Mouse (Mus musculus) cortical plate, adult 2 months (tissue): ENCODE measurements at regions not wholly inside any gene's neighbourhood (a gene's known extent, or its start where the extent isn't known, plus 50 kb on each side); places are given as distances from the start of the nearest gene placed in this dataset.

Experiments
- H3K27ac ChIP-seq: fragments of 200-500 bp; 2 replicates; pipeline ENCODE4 v1.5.1; 2012; ENCODE audit warnings: low read length, control low read depth, inconsistent platforms; ENCODE audit not compliant: insufficient read depth
- H3K4me1 ChIP-seq: fragments of 200-500 bp; 2 replicates; pipeline ENCODE4 v1.6.1; 2011; ENCODE audit warnings: low read length; ENCODE audit not compliant: control insufficient read depth, insufficient read depth
- H3K4me3 ChIP-seq: fragments of 200-500 bp; 2 replicates; pipeline ENCODE4 v1.5.1; 2011; ENCODE audit warnings: mild to moderate bottlenecking, low read length, control low read depth; ENCODE audit not compliant: insufficient read depth
- CTCF ChIP-seq: fragments of 200-500 bp; IDR thresholded peaks from 2 replicates; pipeline ENCODE4 v1.5.1; 2011; ENCODE audit warnings: mild to moderate bottlenecking, control low read depth, low read length; ENCODE audit not compliant: insufficient read depth; ENCODE audit errors: extremely low read depth
- POLR2A ChIP-seq: fragments of 200-500 bp; IDR thresholded peaks from 2 replicates; pipeline ENCODE4 v1.6.1; 2011; ENCODE audit warnings: mild to moderate bottlenecking, low read length, control low read depth; ENCODE audit not compliant: insufficient read depth; ENCODE audit errors: extremely low read depth

- no peak for TF ChIP-seq CTCF
- TF ChIP-seq POLR2A, result no peak
- H3K27ac ChIP-seq, result no peak overlapping the region
- H3K4me1 ChIP-seq, result no peaks in the 10 kb centered on the region
- no peak overlapping the region for H3K4me3 ChIP-seq
Observed at GRCm38 (mm10) chr10:105704472-105705235, 130.4 kb upstream of the Tmtc2 start.

- Histone ChIP-seq H3K4me3 (no peak overlapping the region), H3K4me1 (no peaks in the 10 kb centered on the region), H3K27ac (no peak overlapping the region)
- no peak for TF ChIP-seq POLR2A
- TF ChIP-seq CTCF, result no peak
Observed at GRCm38 (mm10) chr10:105693131-105693530, 118.9 kb upstream of the Tmtc2 start.

- H3K27ac ChIP-seq, result no peak overlapping the region
- no peaks in the 10 kb centered on the region for H3K4me1 ChIP-seq
- TF ChIP-seq POLR2A (no peak), CTCF (no peak)
- no peak overlapping the region for H3K4me3 ChIP-seq
Observed at GRCm38 (mm10) chr10:105689388-105689787, 115.1 kb upstream of the Tmtc2 start.

GRCm38 (mm10) chr10:105688879-105689278, 114.6 kb upstream of the Tmtc2 start:
- no peaks in the 10 kb centered on the region for H3K4me1 ChIP-seq
- H3K27ac ChIP-seq, result no peak overlapping the region
- no peak for TF ChIP-seq CTCF
- TF ChIP-seq POLR2A, result no peak

GRCm38 (mm10) chr10:105686876-105687275, 112.6 kb upstream of the Tmtc2 start:
- no peak overlapping the region for H3K4me3 ChIP-seq
- no peak for TF ChIP-seq CTCF

More at GRCm38 (mm10) chr10:105688879-105689278, 114.6 kb upstream of the Tmtc2 start:
- no peak overlapping the region for H3K4me3 ChIP-seq

GRCm38 (mm10) chr10:105679598-105679997, 105.3 kb upstream of the Tmtc2 start:
- no peak overlapping the region for H3K27ac ChIP-seq
- no peaks in the 10 kb centered on the region for H3K4me1 ChIP-seq
- TF ChIP-seq POLR2A (no peak), CTCF (no peak)
- H3K4me3 ChIP-seq, result no peak overlapping the region

More at GRCm38 (mm10) chr10:105686876-105687275, 112.6 kb upstream of the Tmtc2 start:
- no peaks in the 10 kb centered on the region for H3K4me1 ChIP-seq
- no peak overlapping the region for H3K27ac ChIP-seq

- H3K4me1 ChIP-seq, result no peaks in the 10 kb centered on the region
- no peak overlapping the region for H3K4me3 ChIP-seq
- TF ChIP-seq CTCF, result no peak
- TF ChIP-seq POLR2A, result no peak
- H3K27ac ChIP-seq, result no peak overlapping the region
Observed at GRCm38 (mm10) chr10:105666959-105667358, 92.7 kb upstream of the Tmtc2 start.

- Histone ChIP-seq H3K27ac (no peak overlapping the region), H3K4me3 (no peak overlapping the region), H3K4me1 (no peaks in the 10 kb centered on the region)
- no peak for TF ChIP-seq CTCF
- no peak for TF ChIP-seq POLR2A
Observed at GRCm38 (mm10) chr10:105660761-105661160, 86.5 kb upstream of the Tmtc2 start.

- no peak overlapping the region for H3K27ac ChIP-seq
- H3K4me3 ChIP-seq, result no peak overlapping the region
- TF ChIP-seq CTCF, result no peak
- no peak for TF ChIP-seq POLR2A
- no peaks in the 10 kb centered on the region for H3K4me1 ChIP-seq
Observed at GRCm38 (mm10) chr10:105656788-105657187, 82.5 kb upstream of the Tmtc2 start.

GRCm38 (mm10) chr10:105652475-105652874, 78.2 kb upstream of the Tmtc2 start:
- H3K4me1 ChIP-seq, result no peaks in the 10 kb centered on the region
- no peak overlapping the region for H3K27ac ChIP-seq
- TF ChIP-seq CTCF, result no peak
- TF ChIP-seq POLR2A, result no peak
- no peak overlapping the region for H3K4me3 ChIP-seq
